Comparison of ENCODE assay signal across 9 mouse cellular contexts in genomic region chrX:56839369-56839768, GRCm38 (mm10). TPM values are rescaled to one million over a fixed set of nuclear protein-coding genes. Genes with fewer than 3 reads are reported as not detected.
DNase-seq lines count a peak whose midpoint lies in the region; ATAC-seq and TF ChIP-seq lines count a peak whose summit lies in the region.
"Had no signal": no experiment of that assay in that cellular context is flagged by ENCODE, and none has a peak within 500 bp of the region (broad histone marks: within the 10 kb centered on the region; RNA-seq: fewer than 3 reads in every experiment).

No protein-coding gene starts in this region.

- H3K79me2 ChIP-seq in liver, adult 2 months (ENCODE audit: control insufficient read depth, insufficient read depth, low read length), result no peaks in the 10 kb centered on the region
- no peaks in the 10 kb centered on the region for H3K79me2 ChIP-seq in MEL (ENCODE audit: control insufficient read depth, insufficient read depth, low read length, poor library complexity)

- no peak overlapping the region for H3K4me2 ChIP-seq in forebrain, embryonic 14.5 days (ENCODE audit: low read length)
- H3K4me2 ChIP-seq in forebrain, embryonic 15.5 days (replicated peaks), result no peak overlapping the region
- no peak overlapping the region for H3K4me2 ChIP-seq in liver, embryonic 11.5 days
- no peak overlapping the region for H3K4me2 ChIP-seq in lung, postnatal 0 days (replicated peaks; ENCODE audit: low read depth, low read length)

- TF ChIP-seq RAD21 in MEL (IDR thresholded peaks at IDR 0.05; ENCODE audit: low read depth, low read length), result peak; percentile 49

- ATAC-seq in forebrain, embryonic 14.5 days, result no peak
- no peak for ATAC-seq in forebrain, embryonic 15.5 days (replicated peaks)
- no peak for ATAC-seq in liver, embryonic 11.5 days (replicated peaks; ENCODE audit: low FRiP score)
- no peak for ATAC-seq in lung, postnatal 0 days
- ATAC-seq in monocyte, adult 5-6 weeks (replicated peaks; ENCODE audit: insufficient number of reproducible peaks, low FRiP score, low TSS enrichment, poor library complexity, severe bottlenecking), result no peak

- H3K36me3 ChIP-seq in forebrain, embryonic 14.5 days (ENCODE audit: control insufficient read depth, insufficient read depth, low read length), result no peaks in the 10 kb centered on the region
- H3K36me3 ChIP-seq in forebrain, embryonic 15.5 days, result no peaks in the 10 kb centered on the region
- H3K36me3 ChIP-seq in liver, adult 2 months (ENCODE audit: control insufficient read depth, insufficient read depth, low read length), result no peaks in the 10 kb centered on the region
- H3K36me3 ChIP-seq in liver, embryonic 11.5 days (ENCODE audit: control insufficient read depth, insufficient read depth, low read length), result no peaks in the 10 kb centered on the region
- H3K36me3 ChIP-seq in MEL (ENCODE audit: control insufficient read depth in 1 of 2, insufficient read depth in 2 of 2, low read length in 2 of 2), result no peaks in the 10 kb centered on the region
- no peaks in the 10 kb centered on the region for H3K36me3 ChIP-seq in embryonic facial prominence, embryonic 10.5 days (replicated peaks)
- no peaks in the 10 kb centered on the region for H3K36me3 ChIP-seq in lung, postnatal 0 days (ENCODE audit: insufficient read depth, low read length)

- TF ChIP-seq EP300 in MEL (IDR thresholded peaks at IDR 0.05; ENCODE audit: low read depth in 1 of 2, low read length in 2 of 2), result no peak
- no peak for TF ChIP-seq EP300 in lung, postnatal 0 days (IDR thresholded peaks at IDR 0.05)

- no peak overlapping the region for H3K9ac ChIP-seq in forebrain, embryonic 14.5 days (ENCODE audit: low read length)
- no peak overlapping the region for H3K9ac ChIP-seq in forebrain, embryonic 15.5 days (replicated peaks)
- H3K9ac ChIP-seq in liver, adult 2 months (ENCODE audit: low read depth, low read length), result no peak overlapping the region
- no peak overlapping the region for H3K9ac ChIP-seq in liver, embryonic 11.5 days (ENCODE audit: low read depth, low read length)
- no peak overlapping the region for H3K9ac ChIP-seq in MEL (ENCODE audit: control insufficient read depth, low read depth, low read length, poor library complexity, severe bottlenecking)
- H3K9ac ChIP-seq in lung, postnatal 0 days (replicated peaks; ENCODE audit: low read depth), result no peak overlapping the region

- no peak for TF ChIP-seq POLR2A in liver, adult 2 months (IDR thresholded peaks at IDR 0.05; ENCODE audit: extremely low read depth, insufficient read depth, low read length)
- TF ChIP-seq POLR2A in MEL (IDR thresholded peaks at IDR 0.05; ENCODE audit: control insufficient read depth in 1 of 2, insufficient read depth in 1 of 2, low read depth in 1 of 2, low read length in 2 of 2, poor library complexity in 1 of 2), result no peak

- no peaks in the 10 kb centered on the region for H3K9me3 ChIP-seq in forebrain, embryonic 14.5 days (replicated peaks; ENCODE audit: control insufficient read depth, low read length)
- no peaks in the 10 kb centered on the region for H3K9me3 ChIP-seq in forebrain, embryonic 15.5 days
- H3K9me3 ChIP-seq in liver, embryonic 11.5 days (ENCODE audit: control insufficient read depth, low read length), result no peaks in the 10 kb centered on the region
- H3K9me3 ChIP-seq in MEL (replicated peaks; ENCODE audit: insufficient read depth, low read length), result no peaks in the 10 kb centered on the region
- H3K9me3 ChIP-seq in embryonic facial prominence, embryonic 10.5 days, result no peaks in the 10 kb centered on the region
- H3K9me3 ChIP-seq in lung, postnatal 0 days (ENCODE audit: low read length), result no peaks in the 10 kb centered on the region

- H3K4me1 ChIP-seq in forebrain, embryonic 14.5 days (ENCODE audit: control insufficient read depth, insufficient read depth, low read length), result no peaks in the 10 kb centered on the region
- no peaks in the 10 kb centered on the region for H3K4me1 ChIP-seq in forebrain, embryonic 15.5 days
- H3K4me1 ChIP-seq in liver, adult 2 months (ENCODE audit: control insufficient read depth, insufficient read depth, low read length), result no peaks in the 10 kb centered on the region
- H3K4me1 ChIP-seq in liver, embryonic 11.5 days (replicated peaks; ENCODE audit: control insufficient read depth, insufficient read depth, low read length), result no peaks in the 10 kb centered on the region
- H3K4me1 ChIP-seq in MEL (ENCODE audit: control insufficient read depth in 1 of 2, insufficient read depth in 2 of 2, low read length in 2 of 2), result 0 out of 4 replicates have a peak, but pooled peaks cover 0 to 3% of the 10 kb centered on the region in 2 experiments
- no peaks in the 10 kb centered on the region for H3K4me1 ChIP-seq in embryonic facial prominence, embryonic 10.5 days
- no peaks in the 10 kb centered on the region for H3K4me1 ChIP-seq in lung, postnatal 0 days (ENCODE audit: insufficient read depth, low read depth, low read length)

- peak; percentile 62 for DNase-seq in forebrain, embryonic 14.5 days (ENCODE audit: low spot score)
- DNase-seq in liver, adult 2 months (ENCODE audit: extremely low read depth, low read depth, low spot score), result peak; percentile 6
- no peak for DNase-seq in liver, embryonic 11.5 days (ENCODE audit: low spot score)
- peak; percentile 29 for DNase-seq in MEL (ENCODE audit: low read depth, low spot score)
- peak; percentile 10 for DNase-seq in embryonic facial prominence, embryonic 10.5 days (ENCODE audit: low spot score)
- peak; percentile 26 for DNase-seq in lung, postnatal 0 days (ENCODE audit: low spot score)

- no peak overlapping the region for H3K27ac ChIP-seq in forebrain, embryonic 14.5 days (ENCODE audit: low read depth, low read length)
- H3K27ac ChIP-seq in forebrain, embryonic 15.5 days (replicated peaks), result no peak overlapping the region
- H3K27ac ChIP-seq in liver, adult 2 months (replicated peaks; ENCODE audit: insufficient read depth, low read depth, low read length), result no peak overlapping the region
- H3K27ac ChIP-seq in liver, embryonic 11.5 days (ENCODE audit: low read depth, low read length), result no peak overlapping the region
- H3K27ac ChIP-seq in MEL (ENCODE audit: control insufficient read depth, low read depth, low read length), result no peak overlapping the region
- no peak overlapping the region for H3K27ac ChIP-seq in embryonic facial prominence, embryonic 10.5 days (replicated peaks)
- H3K27ac ChIP-seq in lung, postnatal 0 days (ENCODE audit: low read length), result no peak overlapping the region

- peak; percentile 53 for TF ChIP-seq CTCF in liver, adult 2 months (IDR thresholded peaks at IDR 0.05; ENCODE audit: low read depth, low read length)
- peak; percentile 27 to 62 (median 28); a peak in 5 of 6 replicates for TF ChIP-seq CTCF in MEL (IDR thresholded peaks at IDR 0.05 in 2 of 3, conservative IDR thresholded peaks at IDR 0.05 in 1 of 3; ENCODE audit: control insufficient read depth in 1 of 3, insufficient read depth in 1 of 3, low read depth in 2 of 3, low read length in 3 of 3, poor library complexity in 1 of 3, severe bottlenecking in 1 of 3)
- peak; percentile 74 for TF ChIP-seq CTCF in lung, postnatal 0 days (IDR thresholded peaks at IDR 0.05)

- no peak overlapping the region for H3K4me3 ChIP-seq in forebrain, embryonic 14.5 days (ENCODE audit: low read depth, low read length)
- H3K4me3 ChIP-seq in forebrain, embryonic 15.5 days, result no peak overlapping the region
- no peak overlapping the region for H3K4me3 ChIP-seq in liver, adult 2 months (ENCODE audit: insufficient read depth, low read depth, low read length)
- H3K4me3 ChIP-seq in liver, embryonic 11.5 days (ENCODE audit: low read depth, low read length), result no peak overlapping the region
- no peak overlapping the region for H3K4me3 ChIP-seq in MEL (ENCODE audit: control insufficient read depth in 1 of 2, insufficient read depth in 1 of 2, low read depth in 2 of 2, low read length in 2 of 2)
- H3K4me3 ChIP-seq in embryonic facial prominence, embryonic 10.5 days, result no peak overlapping the region
- H3K4me3 ChIP-seq in lung, postnatal 0 days (ENCODE audit: low read depth, low read length), result no peak overlapping the region

- H3K27me3 ChIP-seq in forebrain, embryonic 14.5 days (replicated peaks; ENCODE audit: control insufficient read depth, insufficient read depth, low read length), result no peaks in the 10 kb centered on the region
- no peaks in the 10 kb centered on the region for H3K27me3 ChIP-seq in forebrain, embryonic 15.5 days
- no peaks in the 10 kb centered on the region for H3K27me3 ChIP-seq in liver, adult 2 months (ENCODE audit: control insufficient read depth, insufficient read depth, low read length)
- no peaks in the 10 kb centered on the region for H3K27me3 ChIP-seq in liver, embryonic 11.5 days (replicated peaks; ENCODE audit: control insufficient read depth, insufficient read depth, low read length)
- H3K27me3 ChIP-seq in MEL (ENCODE audit: control insufficient read depth in 1 of 2, insufficient read depth in 2 of 2, low read length in 2 of 2), result no peaks in the 10 kb centered on the region
- no peaks in the 10 kb centered on the region for H3K27me3 ChIP-seq in embryonic facial prominence, embryonic 10.5 days (replicated peaks; ENCODE audit: low read depth, poor library complexity, severe bottlenecking)
- H3K27me3 ChIP-seq in lung, postnatal 0 days (replicated peaks; ENCODE audit: insufficient read depth, low read length), result no peaks in the 10 kb centered on the region

RNA-seq across cellular contexts. Expression of gene Map7d3, which starts 17.2 kb away (rescaled TPM):
- 0.48 and 0.90 TPM in 2 replicates for polyA plus RNA-seq in forebrain, embryonic 14.5 days (2014; fragmentation: Nextera tagmentation; extraction: Ambion mirVana)
- 0.27 and 0.32 TPM in 2 replicates for polyA plus RNA-seq in forebrain, embryonic 15.5 days (2015; fragmentation: Nextera tagmentation; extraction: Ambion mirVana)
- total RNA-seq in liver, adult 2 months (2014; rRNA removed), result 0.07 and 0.09 TPM in 2 replicates
- not detected in 2 replicates for polyA plus RNA-seq in liver, adult 2 months (2012; rRNA removed)
- 1.4 and 1.5 TPM in 2 replicates for polyA plus RNA-seq in liver, embryonic 11.5 days (2014; fragmentation: Nextera tagmentation; extraction: Ambion mirVana)
- not detected in 2 replicates for total RNA-seq in MEL (2012; rRNA removed)
- polyA plus RNA-seq in MEL (2012; ENCODE audit: insufficient read depth in 1 of 2, insufficient read length in 2 of 2, low read depth in 1 of 2, low replicate concordance in 2 of 2, missing spikeins in 1 of 2), result not detected
- 2.1 and 2.5 TPM in 2 replicates for polyA plus RNA-seq in embryonic facial prominence, embryonic 10.5 days (2016; fragmentation: Nextera tagmentation; extraction: Ambion mirVana)
- polyA plus RNA-seq in lung, postnatal 0 days (2015; fragmentation: Nextera tagmentation; extraction: Ambion mirVana), result 2.4 and 2.6 TPM in 2 replicates
- total RNA-seq in monocyte, adult 5-6 weeks (2017), result 1.3 to 1.9 TPM in 2 of 3 replicates, not detected in the other

RNA-seq across cellular contexts. Expression of gene Adgrg4, which starts 30.6 kb away (rescaled TPM):
- not detected in 2 replicates for polyA plus RNA-seq in forebrain, embryonic 14.5 days (2014; fragmentation: Nextera tagmentation; extraction: Ambion mirVana)
- not detected in 2 replicates for polyA plus RNA-seq in forebrain, embryonic 15.5 days (2015; fragmentation: Nextera tagmentation; extraction: Ambion mirVana)
- not detected in 2 replicates for total RNA-seq in liver, adult 2 months (2014; rRNA removed)
- not detected in 2 replicates for polyA plus RNA-seq in liver, adult 2 months (2012; rRNA removed)
- polyA plus RNA-seq in liver, embryonic 11.5 days (2014; fragmentation: Nextera tagmentation; extraction: Ambion mirVana), result not detected in 2 replicates
- total RNA-seq in MEL (2012; rRNA removed), result not detected in 2 replicates
- not detected for polyA plus RNA-seq in MEL (2012; ENCODE audit: insufficient read depth in 1 of 2, insufficient read length in 2 of 2, low read depth in 1 of 2, low replicate concordance in 2 of 2, missing spikeins in 1 of 2)
- not detected in 2 replicates for polyA plus RNA-seq in embryonic facial prominence, embryonic 10.5 days (2016; fragmentation: Nextera tagmentation; extraction: Ambion mirVana)
- polyA plus RNA-seq in lung, postnatal 0 days (2015; fragmentation: Nextera tagmentation; extraction: Ambion mirVana), result not detected in 2 replicates
- not detected in 3 replicates for total RNA-seq in monocyte, adult 5-6 weeks (2017)
- total RNA-seq: hematopoietic stem cell, adult 5-6 weeks had no signal
